Mouse (Mus musculus): ENCODE measurements at regions not wholly inside any gene's neighbourhood (a gene's known extent, or its start where the extent isn't known, plus 50 kb on each side); places are given as distances from the start of the nearest gene placed in this dataset.

GRCm38 (mm10) chr12:26802542-26802941 is 333.5 kb downstream of the Cmpk2 start:
- ATAC-seq (replicated peaks; ENCODE audit: insufficient number of reproducible peaks, insufficient read depth, low FRiP score, low read depth): no peak
- H3K4me3 ChIP-seq: no peak overlapping the region
- H3K9ac ChIP-seq: no peak overlapping the region
- H3K27me3 ChIP-seq: no peaks in the 10 kb centered on the region
- H3K4me1 ChIP-seq (replicated peaks): no peaks in the 10 kb centered on the region
- H3K36me3 ChIP-seq: no peaks in the 10 kb centered on the region
- H3K27ac ChIP-seq: no peak overlapping the region
- 85% methylated on average over 5 of the region's 5 CpGs for WGBS
- H3K4me2 ChIP-seq: no peak overlapping the region
- H3K9me3 ChIP-seq (replicated peaks): no peaks in the 10 kb centered on the region

DNA sequence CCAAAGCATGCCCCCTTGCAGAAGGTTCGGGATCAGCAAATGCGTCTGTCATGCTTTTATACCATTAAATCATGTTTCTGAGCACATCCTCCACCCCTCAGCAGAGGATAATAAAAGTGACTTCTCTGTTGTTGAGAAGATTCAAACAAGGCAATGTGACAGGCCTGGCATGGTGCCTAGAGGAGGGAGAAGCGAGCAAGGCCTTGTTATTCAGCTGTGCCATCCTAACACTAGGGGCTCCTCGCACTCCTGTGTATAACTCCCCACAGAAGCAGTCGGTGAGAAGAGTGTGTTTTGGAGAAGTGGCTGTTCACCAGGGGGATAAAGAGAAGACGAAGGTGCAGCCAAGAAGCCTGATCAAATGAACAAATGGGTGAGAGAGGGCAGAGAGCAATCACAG is 330.3 kb downstream of the Cmpk2 start:
- no peak overlapping the region for H3K4me2 ChIP-seq
- ATAC-seq (replicated peaks; ENCODE audit: insufficient number of reproducible peaks, insufficient read depth, low FRiP score, low read depth): no peak
- H3K9ac ChIP-seq: no peak overlapping the region

DNA sequence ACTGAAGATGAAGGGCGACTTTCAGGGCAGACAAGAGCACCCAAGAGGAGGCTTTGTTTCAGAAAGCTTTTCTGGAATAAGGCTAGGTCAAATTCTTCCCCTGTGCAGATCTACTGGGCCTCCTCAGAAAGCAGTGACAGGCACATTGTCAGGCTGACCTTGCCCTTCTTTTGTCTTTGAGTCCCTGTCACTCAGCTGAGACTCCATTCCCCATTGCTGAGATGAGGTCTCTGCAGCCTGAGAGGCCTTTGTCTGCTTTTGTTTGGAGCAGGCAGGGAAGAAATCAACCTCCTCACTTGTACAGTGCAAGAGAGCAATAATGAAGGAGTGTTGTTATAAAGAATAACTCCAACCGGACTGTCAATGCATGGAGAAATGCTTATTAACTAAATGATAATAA is 327.4 kb downstream of the Cmpk2 start:
- no peaks in the 10 kb centered on the region for H3K9me3 ChIP-seq (replicated peaks)
- ATAC-seq (replicated peaks; ENCODE audit: insufficient number of reproducible peaks, insufficient read depth, low FRiP score, low read depth): no peak
- H3K36me3 ChIP-seq: no peaks in the 10 kb centered on the region
- WGBS: 78% methylated on average over 2 of the region's 2 CpGs
- H3K27ac ChIP-seq: no peak overlapping the region
- H3K4me3 ChIP-seq: no peak overlapping the region
- H3K4me1 ChIP-seq (replicated peaks): no peaks in the 10 kb centered on the region
- H3K9ac ChIP-seq: no peak overlapping the region
- no peak overlapping the region for H3K4me2 ChIP-seq
- no peaks in the 10 kb centered on the region for H3K27me3 ChIP-seq

More for the DNA sequence above, 330.3 kb downstream of the Cmpk2 start:
- H3K4me3 ChIP-seq: no peak overlapping the region
- H3K4me1 ChIP-seq (replicated peaks): no peaks in the 10 kb centered on the region
- H3K36me3 ChIP-seq: no peaks in the 10 kb centered on the region
- H3K27me3 ChIP-seq: no peaks in the 10 kb centered on the region
- H3K27ac ChIP-seq: no peak overlapping the region
- no peaks in the 10 kb centered on the region for H3K9me3 ChIP-seq (replicated peaks)
- WGBS: 70% methylated on average over 6 of the region's 6 CpGs

GRCm38 (mm10) chr12:26789336-26789846 is 320.4 kb downstream of the Cmpk2 start:
- no peak overlapping the region for H3K27ac ChIP-seq
- no peak overlapping the region for H3K4me3 ChIP-seq
- WGBS: 87% methylated on average over 10 of the region's 10 CpGs
- ATAC-seq (replicated peaks; ENCODE audit: insufficient number of reproducible peaks, insufficient read depth, low FRiP score, low read depth): no peak
- no peaks in the 10 kb centered on the region for H3K9me3 ChIP-seq (replicated peaks)
- no peaks in the 10 kb centered on the region for H3K36me3 ChIP-seq
- H3K27me3 ChIP-seq: no peaks in the 10 kb centered on the region
- H3K9ac ChIP-seq: no peak overlapping the region
- H3K4me2 ChIP-seq: no peak overlapping the region
- 0 out of 2 replicates have a peak, but pooled peaks cover 2% of the 10 kb centered on the region for H3K4me1 ChIP-seq (replicated peaks)

- 0 out of 2 replicates have a peak, but pooled peaks cover 2% of the 10 kb centered on the region for H3K4me1 ChIP-seq (replicated peaks)
- WGBS: 54% methylated on average over 2 of the region's 2 CpGs
Measured at GRCm38 (mm10) chr12:26785550-26785949, 316.5 kb downstream of the Cmpk2 start.

DNA sequence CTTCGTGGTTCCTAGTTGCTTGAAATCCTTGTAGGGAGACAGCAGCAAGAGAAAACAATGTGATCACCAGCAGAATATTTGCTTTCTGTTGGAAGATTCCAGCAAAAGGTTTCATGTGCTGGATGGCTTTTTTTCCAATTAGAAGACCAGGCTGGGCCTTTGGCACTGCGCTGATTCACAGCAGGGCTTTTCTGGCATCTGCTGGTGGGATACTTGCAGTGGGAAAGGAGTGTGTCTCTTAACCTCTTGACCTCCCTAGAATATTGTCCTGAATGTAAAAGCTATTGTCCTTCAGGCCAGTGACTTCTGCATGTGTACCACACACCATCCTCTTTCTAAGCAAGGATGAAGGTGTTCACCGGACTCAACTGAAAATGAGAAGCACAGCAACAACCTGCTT is 315.4 kb downstream of the Cmpk2 start:
- no peak overlapping the region for H3K4me3 ChIP-seq
- 85% methylated on average over 3 of the region's 3 CpGs for WGBS
- no peak for ATAC-seq (replicated peaks; ENCODE audit: insufficient number of reproducible peaks, insufficient read depth, low FRiP score, low read depth)
- H3K27ac ChIP-seq: no peak overlapping the region
- H3K9ac ChIP-seq: no peak overlapping the region
- H3K9me3 ChIP-seq (replicated peaks): no peaks in the 10 kb centered on the region
- H3K36me3 ChIP-seq: no peaks in the 10 kb centered on the region
- H3K27me3 ChIP-seq: no peaks in the 10 kb centered on the region
- H3K4me1 ChIP-seq (replicated peaks): 0 out of 2 replicates have a peak, but pooled peaks cover 2% of the 10 kb centered on the region
- H3K4me2 ChIP-seq: no peak overlapping the region

More at GRCm38 (mm10) chr12:26785550-26785949, 316.5 kb downstream of the Cmpk2 start:
- H3K27ac ChIP-seq: no peak overlapping the region
- H3K36me3 ChIP-seq: no peaks in the 10 kb centered on the region
- no peak overlapping the region for H3K4me3 ChIP-seq
- no peaks in the 10 kb centered on the region for H3K9me3 ChIP-seq (replicated peaks)
- no peak overlapping the region for H3K9ac ChIP-seq
- H3K4me2 ChIP-seq: no peak overlapping the region
- no peak for ATAC-seq (replicated peaks; ENCODE audit: insufficient number of reproducible peaks, insufficient read depth, low FRiP score, low read depth)
- no peaks in the 10 kb centered on the region for H3K27me3 ChIP-seq

DNA sequence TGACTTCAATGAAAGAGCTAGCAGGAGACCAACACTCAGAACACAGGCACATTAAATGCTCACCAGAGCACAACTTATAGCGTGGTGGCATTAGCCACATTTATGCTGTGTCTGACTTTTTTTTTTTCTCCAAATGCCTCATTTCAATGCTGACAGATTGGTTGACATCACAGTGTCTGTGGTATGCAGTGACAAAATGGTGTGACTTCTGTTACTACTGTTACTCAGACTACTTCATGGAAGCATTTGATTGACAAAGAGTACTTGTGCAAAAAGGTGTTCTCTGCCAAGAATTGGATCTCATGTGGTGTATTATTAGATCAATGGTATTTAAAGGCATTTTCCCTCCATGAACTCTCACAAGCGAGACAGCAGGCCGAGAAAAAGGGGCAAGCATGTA is 314.8 kb downstream of the Cmpk2 start:
- no peaks in the 10 kb centered on the region for H3K36me3 ChIP-seq
- H3K4me3 ChIP-seq: no peak overlapping the region
- ATAC-seq (replicated peaks; ENCODE audit: insufficient number of reproducible peaks, insufficient read depth, low FRiP score, low read depth): no peak
- H3K9ac ChIP-seq: no peak overlapping the region
- WGBS: 64% methylated on average over 3 of the region's 3 CpGs
- H3K4me1 ChIP-seq (replicated peaks): 0 out of 2 replicates have a peak, but pooled peaks cover 2% of the 10 kb centered on the region
- H3K4me2 ChIP-seq: no peak overlapping the region
- H3K9me3 ChIP-seq (replicated peaks): no peaks in the 10 kb centered on the region
- no peak overlapping the region for H3K27ac ChIP-seq
- no peaks in the 10 kb centered on the region for H3K27me3 ChIP-seq

DNA sequence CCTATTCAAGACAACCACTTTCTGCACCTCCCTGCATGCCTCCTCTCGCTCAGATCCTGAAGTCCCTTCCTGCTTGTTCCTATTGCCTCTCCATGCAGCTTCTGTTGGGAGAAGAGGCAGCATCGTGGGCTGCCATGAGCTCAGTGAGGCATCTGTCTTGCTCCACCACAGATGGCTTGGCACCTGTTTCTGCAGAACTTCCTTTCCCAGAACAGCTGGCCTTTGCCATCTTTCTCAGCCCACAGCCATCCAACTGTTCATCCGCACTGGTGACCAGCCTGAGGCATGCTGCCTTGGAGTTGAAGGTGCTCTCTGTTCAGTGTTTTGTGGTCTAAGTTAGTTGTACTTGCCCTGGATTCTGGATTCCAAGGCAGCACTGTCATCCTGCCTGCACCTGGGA is 312.5 kb downstream of the Cmpk2 start:
- Histone ChIP-seq H3K4me1 (replicated peaks) (0 out of 2 replicates have a peak, but pooled peaks cover 2% of the 10 kb centered on the region), H3K4me2 (no peak overlapping the region), H3K9me3 (replicated peaks) (no peaks in the 10 kb centered on the region), H3K36me3 (no peaks in the 10 kb centered on the region), H3K9ac (no peak overlapping the region), H3K27me3 (no peaks in the 10 kb centered on the region), H3K27ac (no peak overlapping the region), H3K4me3 (no peak overlapping the region)
- ATAC-seq (replicated peaks; ENCODE audit: insufficient number of reproducible peaks, insufficient read depth, low FRiP score, low read depth): no peak
- WGBS: 81% methylated on average over 3 of the region's 3 CpGs

DNA sequence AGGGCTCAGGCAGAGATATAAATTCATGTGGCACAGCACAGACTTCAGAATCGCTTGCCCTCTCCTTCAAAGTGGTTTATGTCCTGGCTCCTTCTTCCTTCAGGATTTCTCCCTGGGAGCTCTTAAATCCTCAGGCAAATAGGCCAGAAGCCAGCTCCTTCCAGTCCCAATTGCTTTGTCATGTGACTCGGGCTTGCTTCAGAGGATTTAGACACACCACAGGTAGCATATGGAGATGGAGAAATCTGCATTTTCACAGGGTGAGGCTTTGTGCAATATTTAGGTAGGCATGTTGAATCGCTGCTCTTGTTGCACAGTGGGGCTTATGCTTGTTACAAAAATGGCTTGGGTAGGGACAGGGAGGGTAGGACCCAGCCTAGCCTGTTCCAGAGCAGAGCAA is 309.8 kb downstream of the Cmpk2 start:
- Histone ChIP-seq H3K9me3 (replicated peaks) (no peaks in the 10 kb centered on the region), H3K4me1 (replicated peaks) (no peaks in the 10 kb centered on the region), H3K36me3 (no peaks in the 10 kb centered on the region), H3K27me3 (no peaks in the 10 kb centered on the region), H3K4me3 (no peak overlapping the region), H3K9ac (no peak overlapping the region), H3K27ac (no peak overlapping the region), H3K4me2 (no peak overlapping the region)
- ATAC-seq (replicated peaks; ENCODE audit: insufficient number of reproducible peaks, insufficient read depth, low FRiP score, low read depth): no peak
- WGBS: 49% methylated on average over 3 of the region's 3 CpGs

DNA sequence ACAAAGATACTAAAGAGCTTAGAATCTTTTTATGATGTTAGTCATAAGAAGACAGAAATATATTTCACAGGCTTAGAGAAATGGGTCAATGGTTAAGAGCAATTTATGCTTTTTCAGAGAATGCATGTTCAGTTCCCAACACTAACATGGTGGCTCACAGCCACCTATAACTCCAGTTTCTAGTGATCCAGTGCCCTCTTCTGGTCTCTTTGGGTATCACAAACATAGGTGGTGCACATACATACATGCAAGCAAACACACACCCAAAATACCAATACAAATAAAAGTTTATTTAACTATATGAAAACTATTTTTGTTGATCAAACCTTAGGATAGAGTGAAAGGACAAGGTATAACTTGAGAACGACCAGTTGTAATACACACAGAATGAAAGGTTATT is 308.0 kb downstream of the Cmpk2 start:
- Histone ChIP-seq H3K36me3 (no peaks in the 10 kb centered on the region), H3K9ac (no peak overlapping the region), H3K4me1 (replicated peaks) (no peaks in the 10 kb centered on the region), H3K9me3 (replicated peaks) (no peaks in the 10 kb centered on the region), H3K27ac (no peak overlapping the region), H3K27me3 (no peaks in the 10 kb centered on the region), H3K4me2 (no peak overlapping the region), H3K4me3 (no peak overlapping the region)
- 89% methylated on average over 1 of the region's 1 CpGs for WGBS
- ATAC-seq (replicated peaks; ENCODE audit: insufficient number of reproducible peaks, insufficient read depth, low FRiP score, low read depth): no peak

GRCm38 (mm10) chr12:26774016-26774415 is 305.0 kb downstream of the Cmpk2 start:
- H3K4me2 ChIP-seq: no peak overlapping the region
- WGBS: 83% methylated on average over 2 of the region's 2 CpGs
- no peaks in the 10 kb centered on the region for H3K27me3 ChIP-seq
- H3K9ac ChIP-seq: no peak overlapping the region
- H3K4me1 ChIP-seq (replicated peaks): no peaks in the 10 kb centered on the region
- H3K36me3 ChIP-seq: no peaks in the 10 kb centered on the region
- no peak overlapping the region for H3K4me3 ChIP-seq
- no peak for ATAC-seq (replicated peaks; ENCODE audit: insufficient number of reproducible peaks, insufficient read depth, low FRiP score, low read depth)
- H3K9me3 ChIP-seq (replicated peaks): no peaks in the 10 kb centered on the region
- no peak overlapping the region for H3K27ac ChIP-seq

- no peak overlapping the region for H3K4me2 ChIP-seq
- H3K9me3 ChIP-seq (replicated peaks): no peaks in the 10 kb centered on the region
- H3K36me3 ChIP-seq: no peaks in the 10 kb centered on the region
- WGBS: 70% methylated on average over 1 of the region's 1 CpGs
- no peaks in the 10 kb centered on the region for H3K4me1 ChIP-seq (replicated peaks)
- no peaks in the 10 kb centered on the region for H3K27me3 ChIP-seq
- no peak overlapping the region for H3K27ac ChIP-seq
- no peak overlapping the region for H3K9ac ChIP-seq
- ATAC-seq (replicated peaks; ENCODE audit: insufficient number of reproducible peaks, insufficient read depth, low FRiP score, low read depth): no peak
- no peak overlapping the region for H3K4me3 ChIP-seq
Measured at GRCm38 (mm10) chr12:26770753-26771583, 302.0 kb downstream of the Cmpk2 start.
